Mouse (Mus musculus) intestine, postnatal 0 days (tissue): ENCODE data around the gene Plekhh2. TPM values are rescaled to one million over a fixed set of nuclear protein-coding genes. Genes with fewer than 3 reads are reported as not detected.

Source experiments
- ATAC-seq: fragments of 200-750 bp; cut with Nextera tagmentation; 2 replicates; pipeline ENCODE4 v1.8.0; 2017; ENCODE audit warnings: mild to moderate bottlenecking, moderate TSS enrichment, moderate library complexity
- H3K27ac ChIP-seq: fragments of 300-500 bp; sonication (generic); 2 replicates; pipeline ENCODE4 v1.5.1; 2014; ENCODE audit warnings: mild to moderate bottlenecking, low read depth, low read length, moderate library complexity
- H3K27me3 ChIP-seq: fragments of 300-500 bp; sonication (generic); replicated peaks from 2 replicates; pipeline ENCODE4 v1.6.1; 2014; ENCODE audit warnings: low read length, mixed read lengths; ENCODE audit not compliant: control insufficient read depth, insufficient read depth
- H3K36me3 ChIP-seq: fragments of 300-500 bp; sonication (generic); 2 replicates; pipeline ENCODE4 v1.6.1; 2014; ENCODE audit warnings: mild to moderate bottlenecking, moderate library complexity; ENCODE audit not compliant: control insufficient read depth, insufficient read depth
- H3K4me1 ChIP-seq: fragments of 300-500 bp; sonication (generic); replicated peaks from 2 replicates; pipeline ENCODE4 v1.6.1; 2014; ENCODE audit warnings: antibody characterized with exemption, low read length, mixed read lengths; ENCODE audit not compliant: control insufficient read depth, insufficient read depth
- H3K4me2 ChIP-seq: fragments of 300-500 bp; sonication (generic); replicated peaks from 2 replicates; pipeline ENCODE4 v1.6.1; 2014; ENCODE audit warnings: low read depth, mild to moderate bottlenecking, moderate library complexity
- H3K4me3 ChIP-seq: fragments of 300-500 bp; sonication (generic); 2 replicates; pipeline ENCODE4 v1.5.1; 2014; ENCODE audit warnings: low read depth, low read length
- H3K9ac ChIP-seq: fragments of 300-500 bp; sonication (generic); 2 replicates; pipeline ENCODE4 v1.6.1; 2014; ENCODE audit warnings: mild to moderate bottlenecking, low read depth, low read length
- H3K9me3 ChIP-seq: fragments of 300-500 bp; sonication (generic); 2 replicates; pipeline ENCODE4 v1.6.1; 2016; ENCODE audit warnings: mixed run types; ENCODE audit not compliant: control insufficient read depth
- CTCF ChIP-seq: sonication (generic); IDR thresholded peaks from 2 replicates; pipeline ENCODE4 v1.5.1; 2016; ENCODE audit warnings: low read depth, mild to moderate bottlenecking, control low read depth, antibody characterized with exemption, moderate library complexity
- WGBS: fragments of 180-500 bp; shearing (Covaris S2); extraction: QIAGEN DNeasy Blood & Tissue Kit; methylation state at CpG from one replicate; pipeline ENCODE4 v1.1.7; 2014; 5-methylcytosine and 5-hydroxymethylcytosine counted together
- polyA plus RNA-seq: library from polyadenylated mRNA; unstranded; fragments of >200 nt; fragmentation: Nextera tagmentation; extraction: Ambion mirVana; gene quantifications from 2 replicates; pipeline ENCODE4 v1.2.1, GENCODE M21; 2015

Plekhh2 gene
- polyA plus RNA-seq, 1 experiment from 2014 or later = 2.8 TPM

GRCm38 (mm10) chr17:84596501-84596900 lies 84.8 kb downstream of the Plekhh2 start:
- Histone ChIP-seq H3K9me3 (no peaks in the 10 kb centered on the region), H3K4me2 (no peak overlapping the region), H3K4me3 (no peak overlapping the region), H3K27ac (no peak overlapping the region), H3K4me1 (no peaks in the 10 kb centered on the region), H3K9ac (no peak overlapping the region), H3K36me3 (peaks cover 7% of the 10 kb centered on the region; the same call in 1 of the 2 replicates), H3K27me3 (no peaks in the 10 kb centered on the region)
- no peak for TF ChIP-seq CTCF
- no peak for ATAC-seq
- WGBS = 64% methylated on average over 7 of the region's 7 CpGs

DNA sequence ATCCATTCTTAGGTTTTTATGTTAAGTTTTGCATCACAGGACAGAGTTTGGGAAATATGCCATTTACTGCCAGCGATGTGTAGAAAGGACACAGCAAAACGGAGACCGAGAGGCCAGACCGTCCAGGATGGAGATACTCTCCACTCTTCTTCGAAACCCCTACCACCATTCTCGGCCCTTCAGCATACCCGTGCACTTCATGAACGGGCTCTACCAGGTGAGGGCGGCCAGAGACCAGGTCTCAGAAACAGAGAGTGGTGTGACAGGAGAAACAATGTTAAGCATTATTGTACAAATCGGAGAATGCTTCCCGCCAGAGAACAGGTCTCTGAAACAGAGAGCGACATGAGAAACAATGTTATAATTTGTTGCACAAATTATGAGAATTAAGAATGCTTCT lies 86.2 kb downstream of the Plekhh2 start:
- 89% methylated on average over 12 of the region's 12 CpGs for WGBS
- no peak overlapping the region for H3K4me2 ChIP-seq
- H3K36me3 ChIP-seq = no peaks in the 10 kb centered on the region; the same call in 1 of the 2 replicates
- TF ChIP-seq CTCF = no peak
- H3K4me1 ChIP-seq = no peaks in the 10 kb centered on the region
- H3K27me3 ChIP-seq = no peaks in the 10 kb centered on the region
- H3K9me3 ChIP-seq = no peaks in the 10 kb centered on the region
- no peak for ATAC-seq
- no peak overlapping the region for H3K27ac ChIP-seq
- no peak overlapping the region for H3K4me3 ChIP-seq
- H3K9ac ChIP-seq = no peak overlapping the region

GRCm38 (mm10) chr17:84598928-84599327 lies 87.2 kb downstream of the Plekhh2 start:
- 93% methylated on average over 7 of the region's 7 CpGs for WGBS
- ATAC-seq = no peak
- no peak for TF ChIP-seq CTCF
- no peaks in the 10 kb centered on the region for H3K27me3 ChIP-seq
- no peak overlapping the region for H3K9ac ChIP-seq
- no peaks in the 10 kb centered on the region; the same call in 1 of the 2 replicates for H3K36me3 ChIP-seq
- no peak overlapping the region for H3K4me3 ChIP-seq
- no peak overlapping the region for H3K4me2 ChIP-seq
- no peaks in the 10 kb centered on the region for H3K9me3 ChIP-seq
- no peaks in the 10 kb centered on the region for H3K4me1 ChIP-seq
- H3K27ac ChIP-seq = no peak overlapping the region

GRCm38 (mm10) chr17:84600051-84600983 lies 88.6 kb downstream of the Plekhh2 start:
- Histone ChIP-seq H3K27me3 (no peaks in the 10 kb centered on the region), H3K4me3 (no peak overlapping the region), H3K27ac (no peak overlapping the region), H3K4me1 (no peaks in the 10 kb centered on the region), H3K9me3 (no peaks in the 10 kb centered on the region), H3K36me3 (no peaks in the 10 kb centered on the region; the same call in 1 of the 2 replicates), H3K9ac (no peak overlapping the region), H3K4me2 (no peak overlapping the region)
- WGBS = 54% methylated on average over 9 of the region's 9 CpGs
- no peak for TF ChIP-seq CTCF
- ATAC-seq = no peak

DNA sequence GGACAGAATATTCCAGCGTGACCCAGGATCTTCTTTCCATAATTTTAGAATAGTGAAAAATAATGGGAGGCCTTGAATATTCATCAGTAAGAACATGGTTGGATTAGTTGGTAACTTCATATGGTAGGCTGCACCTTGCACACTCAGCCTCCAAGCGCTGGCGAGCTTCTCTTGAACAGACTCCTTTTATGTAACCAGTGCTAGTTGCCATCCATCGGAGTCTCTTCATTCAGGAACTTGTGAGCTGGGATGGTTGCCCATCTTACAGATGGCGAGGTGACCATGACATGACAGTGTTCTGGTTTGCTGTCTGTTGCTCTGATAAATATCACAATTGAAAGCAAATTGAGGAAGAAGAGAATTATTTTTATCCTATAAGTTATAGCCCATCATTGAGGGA lies 90.1 kb downstream of the Plekhh2 start:
- Histone ChIP-seq H3K27me3 (no peaks in the 10 kb centered on the region), H3K4me1 (no peaks in the 10 kb centered on the region), H3K9me3 (no peaks in the 10 kb centered on the region), H3K4me2 (no peak overlapping the region), H3K4me3 (no peak overlapping the region), H3K36me3 (no peaks in the 10 kb centered on the region), H3K27ac (no peak overlapping the region), H3K9ac (no peak overlapping the region)
- no peak for ATAC-seq
- TF ChIP-seq CTCF = no peak
- WGBS = 96% methylated on average over 5 of the region's 5 CpGs

DNA sequence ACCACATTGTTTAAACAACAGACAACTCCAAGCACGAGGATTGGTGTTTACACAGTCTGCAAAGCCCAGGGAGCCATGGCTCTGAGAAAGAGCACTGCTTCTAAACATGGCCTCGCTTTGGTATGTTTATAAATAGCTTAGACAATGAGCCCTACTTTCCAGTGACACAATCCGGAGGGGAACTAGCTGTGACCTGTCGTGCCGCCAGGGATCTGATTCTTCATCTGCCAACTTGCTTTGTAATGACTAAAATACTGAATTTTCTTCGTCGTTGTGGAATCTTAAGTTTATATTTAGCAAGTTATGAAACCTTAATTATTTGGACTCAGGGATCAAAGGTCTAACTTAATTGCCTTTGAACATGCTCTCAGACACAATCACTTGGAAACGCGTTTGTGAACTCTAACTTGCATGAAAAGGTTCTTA lies 91.5 kb downstream of the Plekhh2 start:
- Histone ChIP-seq H3K36me3 (no peaks in the 10 kb centered on the region), H3K9me3 (no peaks in the 10 kb centered on the region), H3K9ac (no peak overlapping the region), H3K4me3 (no peak overlapping the region), H3K27ac (peak overlapping the region; percentile 41; the same call in 1 of the 2 replicates), H3K4me1 (no peaks in the 10 kb centered on the region), H3K27me3 (no peaks in the 10 kb centered on the region), H3K4me2 (no peak overlapping the region; the same call in 1 of the 2 replicates)
- peak; percentile 57; the same call in 1 of the 2 replicates for ATAC-seq
- 13% methylated on average over 9 of the region's 9 CpGs for WGBS
- no peak for TF ChIP-seq CTCF
